Mouse (Mus musculus) intestine, embryonic 16.5 days (tissue): ENCODE data around the gene Vmn1r69. TPM values are rescaled to one million over a fixed set of nuclear protein-coding genes. Genes with fewer than 3 reads are reported as not detected.

ENCODE experiments used
- ATAC-seq: fragments of 200-750 bp; cut with Nextera tagmentation; 2 replicates; pipeline ENCODE4 v1.8.0; 2017; ENCODE audit warnings: moderate TSS enrichment, moderate library complexity
- H3K27ac ChIP-seq: fragments of 300-500 bp; sonication (generic); 2 replicates; pipeline ENCODE4 v1.5.1; 2014; ENCODE audit warnings: mild to moderate bottlenecking, low read length
- H3K27me3 ChIP-seq: fragments of 300-500 bp; sonication (generic); replicated peaks from 2 replicates; pipeline ENCODE4 v1.6.1; 2014; ENCODE audit warnings: low read length, control low read depth, mixed read lengths; ENCODE audit not compliant: control insufficient read depth, insufficient read depth
- H3K36me3 ChIP-seq: fragments of 300-500 bp; sonication (generic); 2 replicates; pipeline ENCODE4 v1.6.1; 2014; ENCODE audit warnings: low read length, control low read depth; ENCODE audit not compliant: control insufficient read depth, insufficient read depth
- H3K4me1 ChIP-seq: fragments of 300-500 bp; sonication (generic); 2 replicates; pipeline ENCODE4 v1.6.1; 2014; ENCODE audit warnings: low read length, control low read depth, mixed read lengths; ENCODE audit not compliant: control insufficient read depth, insufficient read depth
- H3K4me2 ChIP-seq: fragments of 300-500 bp; sonication (generic); 2 replicates; pipeline ENCODE4 v1.6.1; 2014; ENCODE audit warnings: low read depth, low read length, control low read depth
- H3K4me3 ChIP-seq: fragments of 300-500 bp; sonication (generic); 2 replicates; pipeline ENCODE4 v1.5.1; 2014; ENCODE audit warnings: mild to moderate bottlenecking, low read length
- H3K9ac ChIP-seq: fragments of 300-500 bp; sonication (generic); 2 replicates; pipeline ENCODE4 v1.6.1; 2014; ENCODE audit warnings: low read depth, low read length
- H3K9me3 ChIP-seq: fragments of 300-500 bp; sonication (generic); 2 replicates; pipeline ENCODE4 v1.6.1; 2016; ENCODE audit warnings: low read length, control low read depth; ENCODE audit not compliant: control insufficient read depth
- WGBS: fragments of 180-500 bp; shearing (Covaris S2); extraction: QIAGEN DNeasy Blood & Tissue Kit; methylation state at CpG from one replicate; pipeline ENCODE4 v1.1.7; 2014; 5-methylcytosine and 5-hydroxymethylcytosine counted together
- polyA plus RNA-seq: library from polyadenylated mRNA; unstranded; fragments of >200 nt; fragmentation: Nextera tagmentation; extraction: Ambion mirVana; gene quantifications from 2 replicates; pipeline ENCODE4 v1.2.1, GENCODE M21; 2015

Gene Vmn1r69
- not detected in 2 replicates for polyA plus RNA-seq

- H3K27me3 ChIP-seq, result no peaks in the 10 kb centered on the region
- no peak for ATAC-seq
- H3K36me3 ChIP-seq, result no peaks in the 10 kb centered on the region
- no peak within 1 kb of the TSS for H3K9ac ChIP-seq
- H3K9me3 ChIP-seq, result no peaks in the 10 kb centered on the region
- no peak within 1 kb of the TSS for H3K27ac ChIP-seq
- H3K4me3 ChIP-seq, result no peak within 1 kb of the TSS
- H3K4me2 ChIP-seq, result no peak within 1 kb of the TSS
- no peaks in the 10 kb centered on the region for H3K4me1 ChIP-seq
Measured at GRCm38 (mm10) chr7:10613559-10613958, at the start of gene Vmn1r69. Vmn1r69 (minus strand) TSS chr7:10613659.

- H3K27ac ChIP-seq, result no peak within 1 kb of the TSS
- H3K9ac ChIP-seq, result no peak within 1 kb of the TSS
- H3K4me2 ChIP-seq, result no peak within 1 kb of the TSS
- H3K36me3 ChIP-seq, result no peaks in the 10 kb centered on the region
- ATAC-seq, result no peak
- H3K9me3 ChIP-seq, result no peaks in the 10 kb centered on the region
- H3K27me3 ChIP-seq, result no peaks in the 10 kb centered on the region
- 59% methylated on average over 1 of the region's 1 CpGs for WGBS
- H3K4me3 ChIP-seq, result no peak within 1 kb of the TSS
- H3K4me1 ChIP-seq, result no peaks in the 10 kb centered on the region
Measured at GRCm38 (mm10) chr7:10631232-10631631, 17.8 kb upstream of the Vmn1r69 start, which contains the start of gene Vmn1r70. Vmn1r70 (plus strand) TSS chr7:10631532.

- Histone ChIP-seq H3K4me2 (no peak within 1 kb of the TSS), H3K27me3 (no peaks in the 10 kb centered on the region), H3K9ac (no peak within 1 kb of the TSS), H3K4me1 (no peaks in the 10 kb centered on the region), H3K36me3 (no peaks in the 10 kb centered on the region), H3K4me3 (no peak within 1 kb of the TSS), H3K27ac (no peak within 1 kb of the TSS), H3K9me3 (no peaks in the 10 kb centered on the region)
- 73% methylated on average over 2 of the region's 2 CpGs for WGBS
- no peak for ATAC-seq
Measured at GRCm38 (mm10) chr7:10558385-10558784, 55.1 kb downstream of the Vmn1r69 start, which contains the start of gene Vmn1r68. Vmn1r68 (minus strand) TSS chr7:10558485.

Other genes with a start within 250 kb of the Vmn1r69 start
- not detected in 2 replicates for gene Vmn1r67, start 170.3 kb downstream of the Vmn1r69 start, polyA plus RNA-seq
- 4.9 and 5.4 TPM in 2 replicates for gene Zik1, start 118.3 kb downstream of the Vmn1r69 start, polyA plus RNA-seq
- not detected in 2 replicates for gene Vmn1r68, start 55.2 kb downstream of the Vmn1r69 start, polyA plus RNA-seq
- not detected in 2 replicates for gene Vmn1r70, start 17.9 kb upstream of the Vmn1r69 start, polyA plus RNA-seq
- gene Nlrp4b, start 74.1 kb upstream of the Vmn1r69 start, polyA plus RNA-seq, result not detected in 2 replicates
- gene Vmn1r71, start 140.7 kb upstream of the Vmn1r69 start, polyA plus RNA-seq, result not detected in 2 replicates